Mouse (Mus musculus) brain, embryonic 14.5 days (tissue): ENCODE results near the gene Cuedc2.

Source experiments
- CTCF ChIP-seq: fragments of 200-500 bp; IDR thresholded peaks from 2 replicates; pipeline ENCODE4 v1.5.1; 2012; ENCODE audit warnings: inconsistent platforms, mild to moderate bottlenecking, moderate library complexity, borderline replicate concordance; ENCODE audit not compliant: insufficient read depth, insufficient read length; ENCODE audit errors: extremely low read depth
- POLR2A ChIP-seq: fragments of 200-500 bp; IDR thresholded peaks from 2 replicates; pipeline ENCODE4 v1.6.1; 2012; ENCODE audit warnings: mild to moderate bottlenecking, inconsistent platforms, borderline replicate concordance; ENCODE audit not compliant: poor library complexity, insufficient read depth, insufficient read length, severe bottlenecking; ENCODE audit errors: extremely low read depth

- TF ChIP-seq CTCF (no peak), POLR2A (no peak)
Measured at GRCm38 (mm10) chr19:46349550-46349949, 11.0 kb upstream of the Cuedc2 start.
